Mouse (Mus musculus) megakaryocyte progenitor cell, adult 5-6 weeks (primary cell): ENCODE results near the gene Heatr6. TPM values are rescaled to one million over a fixed set of nuclear protein-coding genes. Genes with fewer than 3 reads are reported as not detected.

Experiments
- ATAC-seq: replicated peaks from 2 replicates; pipeline ENCODE4 v1.8.0; 2016; ENCODE audit warnings: mild to moderate bottlenecking, moderate TSS enrichment, inconsistent platforms; ENCODE audit not compliant: poor library complexity
- total RNA-seq, 2 experiments: library from RNA; stranded (forward) in 1 of 2; stranded (reverse) in 1 of 2; fragments of 157-497, 149-512 nt in 1 of 2; fragments of 200-1000 nt in 1 of 2; gene quantifications; 2 replicates each; pipeline versions ENCODE4 v1.2.3 to v1.2.4; 2015 to 2017

Gene Heatr6
- total RNA-seq (2015) = 15.6 and 17.5 TPM in 2 replicates
- 13.7 and 16.2 TPM in 2 replicates for total RNA-seq (2017)

DNA sequence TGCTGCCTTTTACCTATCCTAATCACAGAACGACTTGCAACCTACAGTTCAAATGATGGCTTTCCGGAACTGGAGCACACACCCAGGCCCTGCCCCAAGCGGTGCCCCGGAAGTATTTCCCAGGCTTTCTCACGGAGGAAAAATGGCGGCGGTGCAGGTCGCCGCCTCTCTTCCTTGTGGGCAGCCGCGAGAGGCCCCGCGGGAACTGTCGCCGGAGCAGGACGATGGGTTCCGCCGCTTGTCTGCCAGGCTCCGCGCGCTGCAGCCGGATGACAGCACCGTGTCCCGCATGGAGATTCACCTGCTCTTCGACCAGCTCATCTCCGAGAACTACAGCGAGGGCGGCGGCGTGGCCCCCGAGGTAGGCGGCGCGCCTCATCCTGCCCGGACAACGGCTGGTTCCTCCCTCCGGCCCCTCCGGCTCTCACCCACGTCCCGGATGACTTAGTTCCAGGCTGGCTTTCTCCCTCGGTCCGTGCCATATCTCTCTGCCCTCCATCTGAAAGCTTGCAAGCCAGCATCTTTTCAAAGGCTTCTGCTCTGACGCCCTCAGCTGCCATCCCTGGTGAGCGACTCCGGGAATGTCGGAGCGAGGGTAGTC is at the start of gene Heatr6:
Heatr6 (plus strand) TSS at position 116 of the 601 bp plus-strand sequence.
- peak; percentile 98 for ATAC-seq

DNA sequence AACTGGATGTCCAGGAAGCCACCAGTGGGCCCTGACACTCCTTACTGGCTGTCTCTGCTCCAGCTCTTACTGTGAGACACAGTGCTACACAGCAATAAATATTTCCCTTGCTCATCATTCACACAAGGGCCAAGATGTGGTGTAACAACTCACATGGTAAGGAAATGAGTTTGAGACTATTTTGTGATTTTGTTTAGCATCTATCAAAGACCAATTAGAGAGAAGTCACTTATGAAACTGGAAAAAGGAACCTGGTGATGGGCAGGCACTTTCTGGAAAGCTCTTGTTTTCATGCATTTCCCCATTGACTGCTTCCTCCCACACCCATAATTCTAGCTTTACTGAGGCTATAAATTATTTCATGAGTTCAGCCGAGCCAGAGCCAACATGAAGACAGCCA is 49.8 kb upstream of the Heatr6 start, which contains the start of gene Wfdc17:
Wfdc17 (plus strand) TSS at position 287 of the 400 bp plus-strand sequence.
- ATAC-seq = peak; percentile 50

GRCm38 (mm10) chr11:83708715-83709114 is 44.8 kb upstream of the Heatr6 start, which contains the start of gene Wfdc18:
Wfdc18 (plus strand) TSS chr11:83709015.
- no peak for ATAC-seq

DNA sequence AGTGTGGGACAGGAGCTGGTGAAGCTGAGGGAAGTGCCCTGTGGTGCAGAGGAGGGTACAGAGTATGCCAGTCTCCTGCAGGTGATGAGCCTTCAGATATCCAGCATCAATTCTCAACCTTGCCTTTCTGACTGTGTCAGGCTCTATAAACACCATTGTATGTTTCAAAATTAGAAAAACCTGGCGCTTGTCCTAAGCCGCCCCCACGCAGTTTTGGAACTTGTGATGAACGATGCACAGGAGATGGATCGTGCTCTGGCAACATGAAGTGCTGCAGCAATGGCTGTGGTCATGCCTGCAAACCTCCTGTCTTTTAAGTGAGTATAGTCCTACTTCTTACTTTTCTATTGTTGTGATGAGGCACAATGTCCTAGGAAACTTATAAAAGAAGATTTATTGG is 43.8 kb upstream of the Heatr6 start:
- no peak for ATAC-seq

GRCm38 (mm10) chr11:83712671-83713070 is 40.8 kb upstream of the Heatr6 start:
- no peak for ATAC-seq

DNA sequence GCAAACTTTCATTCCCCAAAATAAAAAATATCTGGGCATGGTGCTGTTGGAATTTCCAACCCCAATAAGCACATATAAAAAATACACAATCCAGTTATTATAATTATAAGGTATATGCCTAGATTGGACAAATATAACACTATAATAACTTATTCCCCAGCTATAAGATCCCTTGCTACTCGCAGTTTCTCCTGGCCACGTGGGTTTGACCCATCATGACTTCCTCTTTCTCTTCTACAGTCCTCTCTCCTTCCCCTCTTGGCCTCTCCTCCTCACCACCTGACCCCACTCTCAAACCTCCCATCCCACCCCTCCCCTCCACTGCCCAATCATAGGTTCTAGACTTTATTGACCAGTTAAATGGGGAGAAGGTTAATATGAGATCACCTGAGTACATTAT is 39.6 kb upstream of the Heatr6 start:
- ATAC-seq = peak; percentile 48; the same call in 1 of the 2 replicates

DNA sequence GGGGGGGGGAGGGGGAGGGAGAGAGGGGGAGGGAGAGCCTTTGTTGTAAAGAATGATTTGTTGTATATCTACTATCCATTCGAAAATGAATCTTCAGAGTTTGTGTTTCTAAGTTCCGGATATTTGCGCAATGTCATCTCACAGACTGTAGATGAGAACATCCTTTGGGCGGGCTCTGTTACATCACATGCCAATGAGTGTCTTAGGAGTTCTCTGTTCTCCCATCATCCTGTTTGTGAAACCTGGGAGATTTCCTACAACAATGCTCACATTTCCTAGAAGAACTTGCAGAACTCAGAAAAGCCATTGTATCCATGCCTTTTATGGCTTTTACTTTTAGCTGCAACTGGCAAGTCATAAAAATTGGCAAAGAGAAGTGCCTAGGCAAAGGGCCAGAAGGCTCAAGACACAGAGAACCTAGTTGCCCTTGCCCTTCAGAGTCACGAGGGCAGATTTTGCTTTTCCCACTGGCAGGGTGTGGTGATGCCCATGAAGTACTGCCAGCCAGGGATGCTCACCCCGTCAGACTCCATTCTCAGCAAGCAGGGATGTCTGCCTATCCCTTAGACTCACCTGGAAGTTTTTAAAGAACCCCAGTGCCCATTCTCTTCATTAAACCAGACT is 36.3 kb upstream of the Heatr6 start:
- ATAC-seq = 0 out of 2 replicates have a peak, but pooled peaks have one; percentile 20

- no peak for ATAC-seq
These were observed 32.7 kb upstream of the Heatr6 start for GRCm38 (mm10) chr11:83720766-83721165.

DNA sequence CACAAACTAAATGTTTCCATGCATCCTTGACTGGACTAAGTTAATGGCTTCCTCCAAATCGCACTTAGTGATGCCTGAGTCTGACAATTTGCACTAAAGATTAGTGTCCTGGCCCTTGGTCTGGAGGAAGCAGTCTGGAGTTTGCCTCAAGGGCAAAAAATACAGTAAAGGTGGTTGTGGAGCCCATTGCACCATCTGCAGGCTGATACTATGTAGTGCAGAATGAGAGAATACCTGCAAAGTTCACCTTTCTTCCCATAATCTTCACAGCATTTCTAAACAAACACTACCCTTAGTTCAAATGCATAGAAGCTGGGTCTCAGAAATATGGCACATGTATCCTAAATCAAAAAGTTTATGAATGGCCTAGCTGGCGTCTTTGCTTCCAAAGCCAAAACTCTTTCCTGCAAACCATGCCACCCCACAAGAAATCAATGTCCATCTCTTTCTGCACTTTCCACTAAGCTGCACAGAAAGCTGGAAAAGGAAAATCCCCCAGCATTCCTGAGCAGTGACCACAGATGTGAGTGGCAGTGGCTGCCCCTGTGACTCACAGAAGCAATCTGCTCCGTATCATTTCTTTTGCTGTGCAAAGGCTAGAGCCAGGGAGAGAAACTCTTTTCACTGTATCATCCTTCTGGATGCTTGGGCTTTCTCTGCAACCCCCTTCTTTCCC is 24.6 kb upstream of the Heatr6 start:
- peak; percentile 55; the same call in 1 of the 2 replicates for ATAC-seq

- no peak for ATAC-seq
These were observed 22.4 kb upstream of the Heatr6 start for GRCm38 (mm10) chr11:83731116-83731515.

DNA sequence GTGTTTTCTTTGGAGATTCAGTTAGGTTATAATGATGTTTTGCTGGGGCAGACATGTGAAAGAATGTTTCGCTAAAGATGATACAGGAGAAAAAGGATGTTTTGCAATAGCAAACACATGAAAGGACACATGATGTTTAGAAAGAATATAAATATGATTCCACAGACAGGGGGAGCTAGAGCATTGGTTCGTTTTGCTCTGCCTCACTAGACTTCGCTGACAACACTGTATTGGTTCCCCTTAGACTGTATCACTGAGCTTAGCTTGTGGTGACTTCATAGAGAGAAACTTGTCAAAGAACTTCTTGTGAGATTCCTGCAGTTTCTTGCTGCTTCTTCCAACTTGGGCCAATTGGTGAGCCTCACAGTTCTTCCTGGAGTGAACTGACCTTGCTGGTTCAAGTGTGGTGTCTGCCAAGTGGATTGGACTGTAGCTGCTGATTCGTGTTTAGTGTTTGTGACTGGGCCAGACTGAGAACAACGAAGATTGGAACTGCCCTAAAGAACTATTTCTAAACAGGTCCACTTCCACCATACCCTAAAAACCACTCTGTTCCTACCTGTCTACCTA is 20.3 kb upstream of the Heatr6 start:
- no peak for ATAC-seq

DNA sequence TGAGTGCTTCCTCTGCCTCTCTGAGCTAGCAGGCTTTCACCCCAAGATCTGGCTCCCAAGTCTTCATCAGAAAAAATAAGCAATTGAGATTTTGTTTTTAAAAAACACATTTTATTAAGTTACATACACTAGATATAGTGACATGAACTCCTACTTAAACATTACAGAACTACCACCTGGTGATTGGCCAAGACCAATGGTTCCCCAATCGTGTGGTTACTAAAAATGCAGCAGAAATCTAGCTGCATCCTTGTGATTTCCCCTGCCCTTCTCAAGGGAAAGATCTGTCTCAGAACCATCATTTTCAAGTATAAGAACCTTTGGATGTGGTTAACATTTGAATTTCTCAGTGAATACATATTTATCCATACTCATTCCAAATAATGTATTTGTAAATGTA is 19.3 kb upstream of the Heatr6 start:
- no peak; the same call in 1 of the 2 replicates for ATAC-seq

GRCm38 (mm10) chr11:83735881-83736280 is 17.6 kb upstream of the Heatr6 start:
- ATAC-seq = 0 out of 2 replicates have a peak, but pooled peaks have one; percentile 30

DNA sequence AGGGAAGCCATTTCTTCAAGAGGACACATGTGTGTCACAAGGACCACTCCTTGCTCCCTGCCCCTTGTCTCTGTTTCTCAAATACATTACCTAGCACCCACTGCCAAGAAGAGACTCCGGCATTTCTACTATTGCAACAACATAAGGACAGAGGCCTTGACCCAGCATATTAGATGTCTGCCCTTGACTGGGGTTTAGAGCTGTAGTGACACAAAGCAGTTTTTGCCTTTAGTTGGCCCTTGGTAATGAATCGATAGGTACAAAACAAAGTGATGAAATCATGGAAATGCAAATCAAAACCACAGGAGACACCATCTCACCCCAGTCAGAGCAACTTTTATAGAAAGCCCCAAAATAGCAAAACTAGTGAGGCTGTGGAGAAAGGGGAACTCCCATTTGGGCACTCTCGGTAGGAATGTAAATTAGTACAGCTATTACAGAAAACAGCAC is 16.4 kb upstream of the Heatr6 start:
- peak; percentile 47 for ATAC-seq

GRCm38 (mm10) chr11:83739241-83739640 is 14.3 kb upstream of the Heatr6 start:
- peak; percentile 75 for ATAC-seq

- no peak for ATAC-seq
These were observed 13.0 kb upstream of the Heatr6 start for GRCm38 (mm10) chr11:83740443-83740991.

- ATAC-seq = no peak
These were observed 11.7 kb upstream of the Heatr6 start for GRCm38 (mm10) chr11:83741841-83742240.

DNA sequence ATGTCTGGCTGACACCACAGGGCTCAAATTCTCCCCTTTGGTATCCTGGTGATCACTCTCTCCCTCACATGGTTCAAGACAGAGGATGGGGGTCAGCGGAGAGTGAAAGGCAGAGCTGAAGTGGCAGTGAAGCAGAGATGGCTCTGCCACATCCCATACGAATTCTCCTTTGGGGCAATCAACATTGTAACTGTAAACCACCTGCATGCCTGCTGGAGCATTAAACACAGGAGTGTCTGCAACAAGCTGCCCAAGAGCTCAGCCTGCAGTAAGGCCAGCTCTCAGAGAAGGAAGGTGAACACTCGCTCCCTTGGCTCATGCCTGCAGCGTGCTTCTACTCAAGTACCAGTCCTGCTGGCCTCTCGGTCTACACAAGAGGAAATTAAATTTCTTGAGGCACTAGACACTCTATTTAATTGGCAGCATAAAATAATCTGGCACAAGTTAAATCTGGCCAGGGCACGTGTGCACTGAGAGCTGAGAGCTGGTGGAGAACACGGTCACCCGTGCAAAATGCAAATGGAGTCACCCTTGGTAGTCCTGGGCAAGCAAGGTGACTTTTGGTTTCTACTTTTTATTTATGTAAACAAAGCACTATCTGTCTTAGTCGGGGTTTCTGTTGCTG is 10.7 kb upstream of the Heatr6 start:
- no peak for ATAC-seq

GRCm38 (mm10) chr11:83743525-83743924 is 10.0 kb upstream of the Heatr6 start:
- ATAC-seq = peak; percentile 48

DNA sequence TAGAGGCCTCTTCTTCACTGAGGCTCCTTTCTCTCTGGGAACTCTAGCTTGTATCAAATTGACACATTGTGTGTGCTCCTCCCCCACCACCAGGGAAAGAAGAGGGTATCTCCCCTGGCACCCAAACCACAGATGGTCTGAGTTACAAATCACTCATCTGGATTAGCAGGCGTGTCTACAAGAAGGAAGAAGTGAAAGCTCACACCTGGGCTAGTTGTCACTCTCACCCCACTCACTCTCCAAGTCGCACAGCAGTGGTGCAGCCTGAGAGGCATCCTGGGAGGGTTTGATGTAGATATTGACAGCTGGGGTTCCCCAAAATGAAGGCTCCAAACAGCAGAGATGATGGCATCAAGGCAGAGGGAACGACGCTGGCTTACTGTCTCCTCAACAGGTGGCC is 7.3 kb upstream of the Heatr6 start:
- no peak for ATAC-seq

- no peak; the same call in 1 of the 2 replicates for ATAC-seq
These were observed 6.8 kb upstream of the Heatr6 start, which contains the start of gene Wfdc21 for GRCm38 (mm10) chr11:83746681-83747080. Wfdc21 (plus strand) TSS chr11:83746940.
